Mouse (Mus musculus) kidney, adult 11 months (tissue): ENCODE data around the gene Fam207a.

Experiments used
- DNase-seq: peaks from one replicate; pipeline ENCODE4 v3.0.0; 2022

Fam207a gene

DNA sequence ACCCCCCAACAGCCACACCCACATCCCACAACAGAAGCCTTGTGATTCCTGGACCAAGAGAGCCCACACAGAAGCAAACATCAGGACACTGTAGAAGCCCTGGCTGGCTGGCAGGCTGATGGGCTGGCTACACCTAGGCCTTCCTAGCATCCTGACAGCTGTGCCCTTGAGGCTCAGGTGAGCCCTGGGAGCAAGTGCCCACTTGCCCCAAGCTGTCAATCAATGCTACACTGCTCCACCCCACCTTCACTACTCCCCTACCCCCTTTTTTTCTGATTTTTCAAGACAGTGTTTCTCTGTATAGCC is 65.5 kb downstream of the Fam207a start:
- no peak for DNase-seq

DNA sequence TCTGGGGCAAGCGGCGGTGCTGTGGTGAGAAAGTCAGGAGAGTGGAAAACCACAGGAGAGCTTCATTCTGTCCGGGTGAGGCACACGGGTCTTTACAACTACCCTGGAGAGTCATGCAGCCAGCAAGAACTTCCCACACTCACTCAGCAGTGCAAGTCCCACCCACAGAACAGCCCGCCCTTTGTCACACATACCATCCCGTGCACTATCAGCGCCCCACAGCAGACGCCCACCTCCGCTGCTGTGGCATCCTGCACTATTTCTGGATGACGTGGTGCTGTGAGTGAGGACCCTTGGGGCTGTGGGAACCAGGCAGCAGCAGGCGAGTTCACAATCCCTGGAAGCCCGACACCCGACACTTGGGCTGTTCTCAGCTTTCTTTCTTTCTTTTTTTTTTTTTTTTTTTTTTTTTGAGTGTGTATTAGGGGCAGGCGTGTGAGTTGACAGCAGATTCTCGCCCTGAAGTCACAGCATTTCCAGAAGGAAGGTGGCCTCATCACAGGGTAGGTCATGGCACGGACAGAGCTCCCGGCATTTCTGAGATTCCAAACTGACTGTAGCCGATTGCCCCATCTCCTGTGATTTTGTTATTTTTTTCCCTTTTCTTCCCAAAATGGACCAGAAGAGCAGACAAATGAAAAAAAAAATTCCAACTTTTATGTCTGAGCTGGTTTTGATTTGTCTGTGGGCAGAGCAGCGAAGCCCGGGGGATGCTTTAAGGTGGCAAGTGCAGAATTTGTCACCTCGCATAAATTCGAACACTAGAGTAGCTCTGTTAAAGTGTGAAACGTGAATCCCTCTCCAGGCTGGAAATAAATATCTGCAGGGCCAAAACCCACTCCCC is 66.0 kb downstream of the Fam207a start:
- no peak for DNase-seq

DNA sequence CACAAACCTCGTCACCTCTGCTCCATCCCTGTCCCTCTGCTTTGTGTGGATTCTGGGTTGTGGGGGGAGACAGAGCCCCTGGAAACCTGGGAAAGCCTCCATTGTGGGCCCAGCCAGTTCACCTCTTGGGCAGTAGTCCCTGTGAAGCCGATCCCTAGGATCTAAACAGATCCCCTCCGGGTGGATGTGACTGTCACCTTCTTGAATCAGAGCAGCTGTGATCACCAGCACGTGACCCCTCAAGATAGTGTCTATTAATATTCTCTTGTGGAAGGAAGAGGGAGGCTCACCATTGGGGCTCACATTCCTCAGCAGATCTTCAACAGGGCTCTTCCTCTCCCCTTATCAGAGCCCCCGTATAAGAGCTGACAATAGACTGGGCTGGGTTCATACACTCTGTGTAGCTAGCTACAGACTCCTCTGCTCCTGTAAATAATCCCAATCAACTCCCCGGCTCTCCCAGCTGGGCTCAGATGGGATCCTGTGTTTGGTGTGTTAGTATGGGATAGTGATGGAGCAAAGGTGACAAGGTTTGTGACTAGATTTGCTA is 66.8 kb downstream of the Fam207a start:
- no peak for DNase-seq

DNA sequence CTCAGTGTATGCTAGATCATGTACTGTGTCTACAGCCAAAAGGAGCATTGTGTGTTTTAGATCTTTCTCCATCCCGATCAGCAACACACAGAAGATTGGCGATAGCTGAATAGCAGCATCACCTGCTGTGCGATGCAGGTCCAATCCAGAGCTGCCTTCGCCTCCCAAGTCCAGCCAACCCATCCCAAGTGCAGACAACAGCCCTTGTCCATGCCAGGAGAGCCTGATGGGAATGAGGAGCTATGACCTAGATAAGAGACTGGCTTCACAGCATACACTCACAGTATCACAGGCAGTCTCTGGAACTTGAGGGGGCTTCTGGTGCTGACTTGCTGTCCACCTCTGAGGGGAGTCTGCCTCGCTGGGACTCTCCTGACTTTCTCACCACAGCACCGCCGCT is 67.4 kb downstream of the Fam207a start:
- no peak for DNase-seq

DNA sequence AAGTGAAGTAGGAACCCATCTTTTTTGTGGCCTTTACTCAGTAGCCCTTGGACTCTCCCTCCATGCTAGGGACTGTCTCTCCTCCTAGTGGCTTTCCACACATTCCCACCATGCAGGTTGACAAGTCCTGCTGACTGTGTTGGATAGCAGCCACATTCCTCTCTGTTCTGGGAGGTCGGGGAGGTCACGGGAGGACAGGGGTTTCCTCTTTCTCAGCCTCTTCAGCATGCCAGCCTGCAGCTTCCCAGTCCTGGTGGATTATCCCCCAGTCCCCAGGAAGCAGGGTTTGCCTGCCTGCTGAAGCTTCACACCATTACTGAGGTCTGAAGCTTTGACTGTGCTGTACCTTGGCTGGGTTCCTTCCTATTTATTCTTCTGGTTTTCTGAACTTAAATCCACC is 67.8 kb downstream of the Fam207a start:
- DNase-seq = no peak

DNA sequence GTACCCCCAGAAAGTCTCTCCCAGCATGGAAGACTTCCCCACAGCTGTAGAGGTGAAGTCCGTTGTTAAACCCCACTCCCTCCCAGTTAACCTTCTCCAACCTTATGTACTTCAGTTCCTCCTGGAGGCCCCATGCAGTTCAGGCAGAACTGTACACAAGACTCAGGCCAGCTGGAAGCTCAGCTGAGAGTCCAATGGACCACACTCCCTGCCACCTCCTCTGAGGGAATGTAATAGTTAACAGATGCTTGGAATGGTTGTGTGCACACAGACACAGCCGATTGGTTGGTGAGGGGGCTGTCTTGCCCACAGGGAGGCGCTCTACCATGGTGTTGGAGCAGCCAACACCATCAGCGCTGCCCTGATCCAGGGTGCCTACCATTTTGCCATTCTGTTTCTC is 73.3 kb downstream of the Fam207a start:
- peak; percentile 20 for DNase-seq

DNA sequence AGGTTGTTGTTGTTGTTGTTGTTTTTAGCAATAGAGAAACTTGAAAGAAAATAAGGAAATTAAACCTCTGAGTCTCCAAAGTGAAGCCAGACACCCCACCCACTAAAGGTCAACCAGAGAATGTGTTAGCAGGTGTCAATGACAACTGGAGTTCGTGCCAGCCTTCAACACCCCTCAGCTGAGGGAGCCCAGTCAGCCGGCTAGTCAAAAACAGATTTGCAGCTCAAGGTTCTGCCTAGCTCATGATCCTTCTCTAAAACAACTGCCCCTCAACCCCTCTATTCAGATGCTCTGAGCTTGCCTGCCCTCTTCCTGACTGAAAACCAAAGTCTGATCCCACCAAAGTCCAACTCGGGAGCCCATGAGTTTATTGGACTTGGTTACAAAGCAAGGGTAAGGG is 73.8 kb downstream of the Fam207a start:
- no peak for DNase-seq

DNA sequence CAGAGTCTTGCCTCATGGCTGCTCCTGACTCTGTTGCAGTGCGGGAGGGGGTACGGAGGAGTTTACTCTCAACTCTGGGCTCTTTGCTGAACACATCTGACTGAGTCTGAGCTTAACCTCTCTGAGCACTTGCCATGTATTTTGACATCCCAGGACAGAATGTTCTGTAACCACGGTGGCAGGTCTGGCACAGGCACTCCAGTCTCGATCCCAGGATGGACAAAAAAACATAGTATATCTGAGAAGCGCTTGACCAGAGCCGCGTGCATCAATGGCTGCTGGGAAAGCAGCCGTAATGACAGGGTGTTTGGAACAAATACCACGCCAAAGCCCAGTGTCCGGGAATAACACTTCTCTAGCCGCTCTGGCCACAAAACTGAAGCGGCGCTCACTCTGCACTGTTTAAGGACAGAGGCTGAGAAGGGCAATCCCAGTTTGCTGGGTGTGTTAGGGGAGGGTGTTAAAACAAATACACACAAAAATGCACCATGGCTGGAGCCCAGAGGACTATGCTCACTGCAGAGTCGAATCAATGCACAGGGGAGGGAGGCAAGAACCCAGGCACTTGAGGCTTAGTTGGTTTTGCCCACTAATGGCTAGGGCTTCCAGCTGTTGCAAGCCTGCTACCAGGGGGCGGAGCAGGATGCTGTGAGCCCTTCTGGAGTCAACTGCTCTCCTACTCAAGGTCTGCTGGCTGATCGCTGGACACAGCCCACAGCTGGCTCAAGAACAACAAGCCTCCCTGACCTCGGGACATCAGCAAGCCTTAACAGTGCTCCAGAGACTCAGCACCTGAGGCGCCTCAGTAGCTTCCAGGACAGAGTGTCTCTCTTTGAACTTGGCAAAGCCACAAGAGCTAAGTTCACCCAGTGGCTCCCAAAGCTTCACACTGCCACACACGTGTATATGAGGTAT is 74.5 kb downstream of the Fam207a start:
- DNase-seq = peak; percentile 43

DNA sequence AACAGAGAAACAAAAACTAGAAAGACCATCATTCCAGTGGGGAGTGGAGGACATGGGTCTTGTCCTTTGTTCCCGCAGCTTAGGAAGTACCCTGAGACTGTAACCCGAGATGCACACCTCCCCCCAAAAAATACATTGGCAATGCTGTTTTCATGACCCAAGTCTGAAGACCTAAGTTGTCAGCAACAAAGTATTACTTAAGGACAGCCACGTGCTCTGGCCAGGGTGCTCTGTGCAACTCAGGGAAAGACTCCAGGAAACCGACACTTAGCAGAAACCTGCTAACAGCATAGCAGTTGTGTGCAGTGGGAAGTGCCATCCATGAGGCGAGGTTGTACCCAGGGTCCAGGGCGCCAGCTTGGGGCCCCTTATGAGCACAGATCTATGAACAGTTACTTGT is 75.3 kb downstream of the Fam207a start:
- no peak for DNase-seq

DNA sequence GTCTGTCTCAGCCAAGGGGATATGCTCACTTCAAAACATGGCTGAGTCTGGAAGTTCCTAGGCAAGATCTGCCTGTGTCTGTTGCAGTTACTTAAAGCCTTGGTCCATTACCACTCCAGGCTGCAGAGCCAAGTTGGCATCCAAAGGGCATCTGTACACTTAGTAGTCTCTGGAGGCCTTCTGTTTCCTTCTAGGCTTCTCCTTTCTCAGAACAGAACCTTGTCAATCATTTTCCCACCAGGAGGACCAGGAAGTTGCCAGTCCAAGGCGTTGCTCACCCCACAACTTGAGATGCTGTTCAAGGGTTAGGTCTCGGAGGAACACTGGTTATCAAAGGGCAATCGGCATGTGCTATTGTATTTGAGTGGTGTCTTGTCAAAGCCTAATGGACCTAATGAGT is 76.6 kb downstream of the Fam207a start:
- no peak for DNase-seq

DNA sequence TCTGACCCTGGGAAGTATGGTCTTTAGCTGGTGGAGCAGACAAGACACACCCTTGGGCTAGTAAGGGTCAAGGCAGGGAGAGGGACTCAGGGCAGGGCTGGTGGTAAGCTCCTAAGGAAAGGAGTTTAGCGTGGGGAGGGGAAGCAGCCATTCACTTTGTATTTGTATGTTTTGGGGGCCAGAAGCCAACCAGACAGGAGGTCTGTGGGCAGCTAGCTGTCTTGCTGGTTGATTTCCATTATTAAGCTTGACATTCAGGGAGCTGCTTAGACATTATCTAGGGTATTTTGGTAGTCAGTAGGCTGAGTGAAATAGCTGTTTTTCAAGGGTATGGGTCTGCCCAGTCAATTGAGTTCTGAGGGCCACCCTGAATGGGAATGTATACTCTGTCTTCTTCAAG is 77.6 kb downstream of the Fam207a start:
- DNase-seq = no peak
